Mouse (Mus musculus) gastrocnemius, postnatal 14 days (tissue): ENCODE data around the gene Arl14. TPM values are rescaled to one million over a fixed set of nuclear protein-coding genes. Genes with fewer than 3 reads are reported as not detected.
"Not testable (repeated sequence)": the region's sequence is repeated elsewhere in the genome, so short reads cannot be mapped to it uniquely, and the experiment has no call there.

Experiments
- DNase-seq: peaks from one replicate; pipeline ENCODE4 v3.0.0; 2021; ENCODE audit warnings: mixed read lengths
- intact Hi-C: fragments of 180-260 bp; cut with DNase I; formaldehyde crosslinking; loops from one replicate; pipeline ENCODE4 v1.15.1; 2025; ENCODE audit warnings: low total_unique reads
- total RNA-seq, 2 experiments: library from RNA; stranded (reverse); gene quantifications; 2 replicates each; pipeline ENCODE4 v1.2.3; 2021

The Arl14 gene
- total RNA-seq, 2 experiments from 2014 or later = not detected

DNA sequence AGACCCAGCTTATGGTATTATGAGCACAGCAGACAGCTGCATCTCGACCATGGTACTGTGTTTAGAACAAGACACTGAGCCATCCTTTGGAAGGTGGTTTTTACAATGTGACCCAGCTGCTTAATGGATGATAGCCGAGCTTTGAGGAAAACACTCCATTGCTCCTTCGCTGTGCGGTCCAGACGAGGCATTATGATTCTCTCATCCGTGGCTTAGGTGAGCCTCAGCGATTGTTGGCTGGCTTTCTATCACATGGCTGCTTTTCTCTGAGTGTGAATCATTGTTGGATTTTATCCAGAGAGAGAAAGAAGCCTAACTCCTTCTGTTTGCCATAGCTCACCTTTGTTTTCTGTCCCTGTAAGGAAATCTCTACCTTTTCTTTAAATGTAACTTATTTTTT is 32.5 kb downstream of the Arl14 start:
- intact Hi-C loops = loop anchor here (5.0 kb wide), 1 partner anchor 228 kb away; no protein-coding TSS in a partner anchor
- DNase-seq = no peak

GRCm38 (mm10) chr3:69257049-69257699 is 35.0 kb downstream of the Arl14 start:
- peak; percentile 18 for DNase-seq
- intact Hi-C loops = no loop called here

GRCm38 (mm10) chr3:69263010-69263643 is 40.9 kb downstream of the Arl14 start:
- DNase-seq = no peak
- intact Hi-C loops = loop anchor here (5.0 kb wide), 1 partner anchor 209 kb away; no protein-coding TSS in a partner anchor

DNA sequence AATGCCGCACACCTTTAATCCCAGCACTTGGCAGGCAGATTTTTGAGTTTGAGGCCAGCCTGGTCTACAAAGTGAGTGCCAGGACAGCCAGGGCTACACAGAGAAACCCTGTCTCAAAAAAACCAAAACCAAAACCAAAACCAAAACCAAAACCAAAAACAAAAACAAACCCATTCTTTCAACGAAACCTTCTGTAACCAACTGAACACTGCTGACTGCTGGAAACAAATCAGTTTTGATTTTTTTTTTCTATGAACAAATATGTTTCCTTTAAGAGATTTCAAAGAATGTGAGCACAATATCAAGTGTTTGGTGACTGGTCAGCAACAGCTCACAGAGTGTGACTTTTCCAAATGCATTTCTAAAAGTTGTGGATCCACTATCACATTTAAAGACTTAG is 42.1 kb downstream of the Arl14 start:
- intact Hi-C loops = loop anchor here (5.0 kb wide), 1 partner anchor 208 kb away; no protein-coding TSS in a partner anchor
- not testable (repeated sequence) for DNase-seq

DNA sequence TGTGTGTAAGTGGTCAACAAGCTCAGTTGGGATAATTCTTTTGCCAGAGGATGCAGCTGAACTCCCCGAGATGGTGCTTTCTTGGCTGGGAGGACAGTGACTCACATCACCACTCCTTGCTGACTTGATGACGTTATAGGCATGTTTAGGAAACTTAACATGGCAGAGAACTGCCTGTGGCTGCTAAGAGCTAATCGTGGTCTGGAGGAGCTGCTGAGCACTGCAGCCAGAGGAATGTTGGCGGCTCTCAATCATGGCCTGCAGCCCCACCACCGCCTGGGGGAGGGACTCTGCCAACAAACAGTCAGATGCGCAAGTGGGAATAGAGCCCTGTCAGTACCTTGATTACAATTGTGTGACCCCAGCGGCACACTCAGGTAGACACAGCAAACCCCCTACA is 49.6 kb downstream of the Arl14 start:
- intact Hi-C loops = no loop called here
- DNase-seq = peak; percentile 59

Other genes starting within 250 kb of the Arl14 start
- 1 to 10 TPM; 3.4 to 4.8 TPM for gene Ift80, start 217.8 kb upstream of the Arl14 start, total RNA-seq
- 10 to 100 TPM; 15.2 to 17.1 TPM for gene Smc4, start 217.7 kb upstream of the Arl14 start, total RNA-seq
- gene Trim59, start 177.7 kb upstream of the Arl14 start, total RNA-seq = 1 to 10 TPM; 3.8 to 3.9 TPM
- gene Kpna4, start 95.3 kb upstream of the Arl14 start, total RNA-seq = 10 to 100 TPM; 57.8 to 69.8 TPM
- gene Ppm1l, start 94.4 kb downstream of the Arl14 start, total RNA-seq = 10 to 100 TPM; 33.8 to 34.5 TPM